Mouse (Mus musculus) forebrain, embryonic 16.5 days (tissue): Measurements from ENCODE around the gene Ccdc125. TPM values are rescaled to one million over a fixed set of nuclear protein-coding genes. Genes with fewer than 3 reads are reported as not detected.

Experiments used
- ATAC-seq: fragments of 200-750 bp; cut with Nextera tagmentation; 2 replicates; pipeline ENCODE4 v1.8.0; 2017; ENCODE audit warnings: mild to moderate bottlenecking, moderate library complexity
- H3K27ac ChIP-seq: fragments of 300-500 bp; sonication (generic); 2 replicates; pipeline ENCODE4 v1.5.1; 2014; ENCODE audit warnings: low read length, control low read depth
- H3K27me3 ChIP-seq: fragments of 300-500 bp; sonication (generic); replicated peaks from 2 replicates; pipeline ENCODE4 v1.6.1; 2014; ENCODE audit warnings: low read length; ENCODE audit not compliant: control insufficient read depth, insufficient read depth
- H3K36me3 ChIP-seq: fragments of 300-500 bp; sonication (generic); 2 replicates; pipeline ENCODE4 v1.6.1; 2014; ENCODE audit not compliant: control insufficient read depth, insufficient read depth
- H3K4me1 ChIP-seq: fragments of 300-500 bp; sonication (generic); replicated peaks from 2 replicates; pipeline ENCODE4 v1.6.1; 2014; ENCODE audit warnings: low read length; ENCODE audit not compliant: control insufficient read depth, insufficient read depth
- H3K4me2 ChIP-seq: fragments of 300-500 bp; sonication (generic); 2 replicates; pipeline ENCODE4 v1.6.1; 2014; ENCODE audit warnings: mild to moderate bottlenecking, low read length, control low read depth
- H3K4me3 ChIP-seq: fragments of 300-500 bp; sonication (generic); replicated peaks from 2 replicates; pipeline ENCODE4 v1.5.1; 2014; ENCODE audit warnings: mild to moderate bottlenecking, low read length, control low read depth
- H3K9ac ChIP-seq: fragments of 300-500 bp; sonication (generic); replicated peaks from 2 replicates; pipeline ENCODE4 v1.6.1; 2014; ENCODE audit warnings: low read depth, low read length, control low read depth
- H3K9me3 ChIP-seq: fragments of 300-500 bp; sonication (generic); 2 replicates; pipeline ENCODE4 v1.6.1; 2016; ENCODE audit warnings: low read length; ENCODE audit not compliant: control insufficient read depth
- WGBS: fragments of 180-500 bp; shearing (Covaris S2); extraction: QIAGEN DNeasy Blood & Tissue Kit; methylation state at CpG from one replicate; pipeline ENCODE4 v1.1.7; 2014; 5-methylcytosine and 5-hydroxymethylcytosine counted together
- polyA plus RNA-seq: library from polyadenylated mRNA; unstranded; fragments of >200 nt; fragmentation: Nextera tagmentation; extraction: Ambion mirVana; gene quantifications from 2 replicates; pipeline ENCODE4 v1.2.1, GENCODE M21; 2015

Ccdc125 gene
- polyA plus RNA-seq, 1 experiment from 2014 or later, result 1.2 TPM

- H3K4me1 ChIP-seq, result no peaks in the 10 kb centered on the region
- 54% methylated on average over 4 of the region's 4 CpGs for WGBS
- no peak overlapping the region for H3K4me2 ChIP-seq
- H3K27me3 ChIP-seq, result no peaks in the 10 kb centered on the region
- no peaks in the 10 kb centered on the region for H3K9me3 ChIP-seq
- H3K36me3 ChIP-seq, result 0 out of 2 replicates have a peak, but pooled peaks cover 3% of the 10 kb centered on the region
- H3K4me3 ChIP-seq, result no peak overlapping the region
- peak; percentile 56 for ATAC-seq
- no peak overlapping the region for H3K9ac ChIP-seq
- no peak overlapping the region for H3K27ac ChIP-seq
Measured at GRCm38 (mm10) chr13:100659864-100660456, 9.6 kb upstream of the Ccdc125 start.

- Histone ChIP-seq H3K27ac (no peak overlapping the region), H3K27me3 (no peaks in the 10 kb centered on the region), H3K4me2 (peak overlapping the region; percentile 86), H3K9ac (no peak overlapping the region), H3K4me1 (peaks cover 11% of the 10 kb centered on the region), H3K36me3 (peaks cover 8% of the 10 kb centered on the region; the same call in 1 of the 2 replicates), H3K9me3 (0 out of 2 replicates have a peak, but pooled peaks cover 2% of the 10 kb centered on the region), H3K4me3 (peak overlapping the region; percentile 54)
- WGBS, result 59% methylated on average over 9 of the region's 9 CpGs
- no peak for ATAC-seq
Measured at GRCm38 (mm10) chr13:100670181-100670741, 744 bp downstream of the Ccdc125 start.

DNA sequence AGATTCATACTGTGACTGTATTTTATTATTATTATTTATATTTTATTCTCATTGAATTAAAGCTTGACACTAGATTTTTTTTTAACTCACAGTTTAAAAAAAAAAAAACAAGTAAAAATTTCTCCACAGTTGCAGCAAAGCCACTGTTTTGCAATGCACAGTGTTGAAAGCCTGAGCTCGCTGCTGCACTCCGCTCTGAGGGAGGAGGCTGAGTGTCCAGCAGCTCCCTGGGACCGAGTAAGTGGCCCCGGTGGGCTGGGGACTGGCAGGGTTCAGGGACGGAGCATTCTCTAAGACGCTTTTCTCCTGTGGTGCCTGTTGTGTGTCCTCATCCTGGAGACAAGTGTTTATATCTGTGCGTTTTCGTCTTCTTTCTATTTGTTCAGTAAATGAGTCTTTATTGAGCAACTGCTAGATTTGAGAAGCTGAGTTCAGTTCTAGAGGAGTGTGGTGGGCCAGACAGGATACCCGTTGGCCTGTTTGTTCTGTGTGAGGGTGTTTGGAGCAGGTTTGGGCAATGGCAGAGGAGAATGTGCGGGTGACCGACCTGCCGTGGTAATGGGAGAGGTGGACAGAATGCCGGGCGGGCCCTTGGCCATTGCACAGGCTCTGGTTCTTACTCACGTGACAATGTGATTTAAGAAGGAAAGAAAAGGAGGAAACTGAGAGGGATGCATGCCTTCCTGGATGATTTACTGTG, 6.6 kb downstream of the Ccdc125 start:
- Histone ChIP-seq H3K9me3 (0 out of 2 replicates have a peak, but pooled peaks cover 2% of the 10 kb centered on the region), H3K27me3 (no peaks in the 10 kb centered on the region), H3K4me1 (no peaks in the 10 kb centered on the region), H3K27ac (no peak overlapping the region), H3K4me2 (no peak overlapping the region), H3K4me3 (no peak overlapping the region), H3K36me3 (no peaks in the 10 kb centered on the region), H3K9ac (no peak overlapping the region)
- WGBS, result 89% methylated on average over 15 of the region's 15 CpGs
- ATAC-seq, result no peak

GRCm38 (mm10) chr13:100681615-100682014, 12.1 kb downstream of the Ccdc125 start:
- no peaks in the 10 kb centered on the region for H3K27me3 ChIP-seq
- no peak for ATAC-seq
- no peaks in the 10 kb centered on the region for H3K9me3 ChIP-seq
- no peak overlapping the region for H3K4me3 ChIP-seq
- H3K4me1 ChIP-seq, result no peaks in the 10 kb centered on the region
- WGBS, result 86% methylated on average over 8 of the region's 8 CpGs
- H3K4me2 ChIP-seq, result no peak overlapping the region
- H3K36me3 ChIP-seq, result no peaks in the 10 kb centered on the region
- H3K9ac ChIP-seq, result no peak overlapping the region
- no peak overlapping the region for H3K27ac ChIP-seq

DNA sequence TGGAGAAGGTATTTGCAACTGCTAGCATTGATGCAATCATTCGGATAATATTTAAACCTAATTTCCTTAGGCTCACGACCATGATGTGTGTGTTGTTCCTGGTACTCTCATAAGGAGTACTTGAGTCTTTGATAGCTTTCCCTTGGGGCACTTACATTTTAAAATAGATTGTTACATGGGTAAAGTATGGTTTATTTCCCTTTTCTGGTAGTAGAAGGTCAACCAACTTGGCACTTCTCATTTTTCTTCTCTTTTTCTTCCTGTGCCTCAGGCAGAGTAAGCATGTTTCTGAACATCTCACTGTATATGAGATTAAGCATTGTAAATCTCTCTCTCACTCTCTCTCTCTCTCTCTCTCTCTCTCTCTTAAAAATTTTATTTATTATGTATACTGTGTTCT, 13.3 kb downstream of the Ccdc125 start:
- Histone ChIP-seq H3K27ac (no peak overlapping the region), H3K4me3 (no peak overlapping the region), H3K36me3 (no peaks in the 10 kb centered on the region), H3K4me2 (no peak overlapping the region), H3K9ac (no peak overlapping the region), H3K4me1 (no peaks in the 10 kb centered on the region), H3K9me3 (no peaks in the 10 kb centered on the region), H3K27me3 (no peaks in the 10 kb centered on the region)
- WGBS, result 88% methylated on average over 2 of the region's 2 CpGs
- no peak for ATAC-seq

GRCm38 (mm10) chr13:100684355-100684754, 14.8 kb downstream of the Ccdc125 start:
- no peak for ATAC-seq
- no peak overlapping the region for H3K27ac ChIP-seq
- H3K4me1 ChIP-seq, result no peaks in the 10 kb centered on the region
- H3K9me3 ChIP-seq, result no peaks in the 10 kb centered on the region
- no peaks in the 10 kb centered on the region for H3K36me3 ChIP-seq
- WGBS, result 77% methylated on average over 2 of the region's 2 CpGs
- no peak overlapping the region for H3K4me3 ChIP-seq
- H3K27me3 ChIP-seq, result no peaks in the 10 kb centered on the region
- H3K4me2 ChIP-seq, result no peak overlapping the region
- no peak overlapping the region for H3K9ac ChIP-seq

- H3K36me3 ChIP-seq, result no peaks in the 10 kb centered on the region
- H3K27me3 ChIP-seq, result no peaks in the 10 kb centered on the region
- H3K9me3 ChIP-seq, result no peaks in the 10 kb centered on the region
- no peak overlapping the region for H3K4me2 ChIP-seq
- H3K9ac ChIP-seq, result no peak overlapping the region
- H3K4me1 ChIP-seq, result no peaks in the 10 kb centered on the region
- no peak overlapping the region for H3K4me3 ChIP-seq
- ATAC-seq, result no peak
- no peak overlapping the region for H3K27ac ChIP-seq
- WGBS, result 73% methylated on average over 7 of the region's 7 CpGs
Measured at GRCm38 (mm10) chr13:100687513-100687912, 18.0 kb downstream of the Ccdc125 start.

DNA sequence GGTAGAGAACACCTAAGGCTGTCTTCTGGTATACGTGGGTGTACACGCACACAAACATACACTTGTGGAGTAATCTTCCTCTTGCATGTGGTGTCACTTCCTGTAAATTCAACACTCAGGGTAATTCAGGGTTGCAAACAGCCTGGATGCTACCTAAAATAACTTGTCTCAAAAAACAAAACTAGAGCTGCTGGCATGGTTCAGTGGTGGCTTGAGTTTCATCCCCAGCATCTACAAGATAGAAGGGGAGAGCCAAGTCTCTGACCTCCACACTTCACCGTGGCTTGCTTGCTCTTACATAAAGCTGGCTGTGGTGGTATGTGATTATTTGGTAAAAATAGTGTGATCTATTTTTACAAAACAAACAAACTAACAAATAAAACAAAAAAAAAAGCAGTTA, 28.0 kb downstream of the Ccdc125 start:
- H3K36me3 ChIP-seq, result peaks cover 22% of the 10 kb centered on the region
- no peak overlapping the region for H3K4me2 ChIP-seq
- no peaks in the 10 kb centered on the region for H3K27me3 ChIP-seq
- no peak overlapping the region for H3K9ac ChIP-seq
- no peak overlapping the region for H3K27ac ChIP-seq
- H3K4me1 ChIP-seq, result no peaks in the 10 kb centered on the region
- WGBS, result 92% methylated on average over 3 of the region's 3 CpGs
- H3K4me3 ChIP-seq, result no peak overlapping the region
- ATAC-seq, result no peak
- no peaks in the 10 kb centered on the region for H3K9me3 ChIP-seq

- H3K27ac ChIP-seq, result no peak overlapping the region
- no peak overlapping the region for H3K9ac ChIP-seq
- H3K4me2 ChIP-seq, result no peak overlapping the region
- no peak overlapping the region for H3K4me3 ChIP-seq
- H3K9me3 ChIP-seq, result no peaks in the 10 kb centered on the region
- H3K27me3 ChIP-seq, result no peaks in the 10 kb centered on the region
- no peaks in the 10 kb centered on the region for H3K4me1 ChIP-seq
- WGBS, result 95% methylated on average over 10 of the region's 10 CpGs
- H3K36me3 ChIP-seq, result peaks cover 31% of the 10 kb centered on the region
- ATAC-seq, result no peak
Measured at GRCm38 (mm10) chr13:100698866-100699265, 29.3 kb downstream of the Ccdc125 start.
